Mouse (Mus musculus): ENCODE measurements around the gene Ppfibp1. TPM values are rescaled to one million over a fixed set of nuclear protein-coding genes. Genes with fewer than 3 reads are reported as not detected.

The Ppfibp1 gene
- polyA plus RNA-seq, 1 experiment from 2014 or later = 50.5 TPM

DNA sequence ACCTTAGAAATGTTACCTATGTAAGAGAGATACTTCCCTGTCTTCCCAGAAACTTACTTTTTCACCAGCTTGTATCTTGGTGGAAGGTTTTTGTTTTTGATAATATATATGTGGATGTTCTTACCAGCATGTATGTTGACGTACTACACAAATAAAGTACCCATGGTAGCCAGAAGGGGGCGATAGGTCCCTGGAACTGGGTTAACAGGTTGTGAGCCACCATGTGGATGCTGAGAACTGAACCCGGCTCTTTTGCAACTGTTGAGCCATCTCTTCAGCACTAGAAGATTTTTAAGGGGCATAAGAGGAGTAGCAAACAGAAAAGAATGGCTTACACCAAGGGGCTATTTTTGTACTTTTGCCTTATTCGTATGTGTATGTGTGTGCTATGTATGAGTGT, 22.6 kb upstream of the Ppfibp1 start:
- Histone ChIP-seq H3K4me1 (ENCODE audit: insufficient read depth, low read depth, low read length) (no peaks in the 10 kb centered on the region), H3K9me3 (ENCODE audit: low read length) (no peaks in the 10 kb centered on the region), H3K4me3 (ENCODE audit: low read depth, low read length) (no peak overlapping the region), H3K27me3 (replicated peaks; ENCODE audit: insufficient read depth, low read length) (no peaks in the 10 kb centered on the region), H3K27ac (ENCODE audit: low read length) (no peak overlapping the region), H3K36me3 (ENCODE audit: insufficient read depth, low read length) (no peaks in the 10 kb centered on the region), H3K4me2 (replicated peaks; ENCODE audit: low read depth, low read length) (no peak overlapping the region), H3K9ac (replicated peaks; ENCODE audit: low read depth) (no peak overlapping the region)
- WGBS = 90% methylated on average over 4 of the region's 4 CpGs
- no peak for ATAC-seq
- DNase-seq (ENCODE audit: low spot score) = no peak
- TF ChIP-seq CTCF (IDR thresholded peaks at IDR 0.05) = peak; percentile 41
- TF ChIP-seq EP300 (IDR thresholded peaks at IDR 0.05) = no peak

GRCm38 (mm10) chr6:146871975-146872374, 16.3 kb upstream of the Ppfibp1 start:
- Histone ChIP-seq H3K9me3 (ENCODE audit: low read length) (peaks cover 4% of the 10 kb centered on the region; the same call in 1 of the 2 replicates), H3K4me2 (replicated peaks; ENCODE audit: low read depth, low read length) (no peak overlapping the region), H3K27ac (ENCODE audit: low read length) (no peak overlapping the region), H3K4me1 (ENCODE audit: insufficient read depth, low read depth, low read length) (no peaks in the 10 kb centered on the region), H3K36me3 (ENCODE audit: insufficient read depth, low read length) (no peaks in the 10 kb centered on the region), H3K9ac (replicated peaks; ENCODE audit: low read depth) (no peak overlapping the region), H3K4me3 (ENCODE audit: low read depth, low read length) (no peak overlapping the region), H3K27me3 (replicated peaks; ENCODE audit: insufficient read depth, low read length) (no peaks in the 10 kb centered on the region)
- ATAC-seq (no peak), DNase-seq (ENCODE audit: low spot score) (no peak)
- 91% methylated on average over 4 of the region's 4 CpGs for WGBS
- TF ChIP-seq CTCF (IDR thresholded peaks at IDR 0.05) = no peak
- no peak for TF ChIP-seq EP300 (IDR thresholded peaks at IDR 0.05)

DNA sequence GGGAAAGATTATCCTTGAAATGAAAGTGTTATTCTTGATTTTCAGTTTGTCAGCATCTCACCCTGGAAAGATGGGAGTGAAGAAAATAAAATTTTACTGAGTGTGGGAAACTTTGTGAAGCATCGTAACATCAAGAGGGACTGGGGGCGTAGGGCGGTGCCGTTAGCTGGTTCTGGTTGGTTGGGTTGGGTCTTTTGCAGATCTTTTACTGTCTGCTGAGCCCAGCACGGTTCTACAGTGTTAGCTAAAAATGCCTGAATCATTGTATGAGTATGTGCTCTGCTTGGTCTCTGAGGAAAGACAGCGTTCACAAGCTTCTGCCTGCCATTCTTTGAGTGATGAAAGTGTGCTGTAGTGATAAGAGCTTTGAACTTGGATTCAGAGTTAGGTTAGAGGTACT, 13.9 kb upstream of the Ppfibp1 start:
- WGBS = 75% methylated on average over 6 of the region's 6 CpGs
- Histone ChIP-seq H3K4me2 (replicated peaks; ENCODE audit: low read depth, low read length) (no peak overlapping the region), H3K27ac (ENCODE audit: low read length) (no peak overlapping the region), H3K9ac (replicated peaks; ENCODE audit: low read depth) (no peak overlapping the region), H3K27me3 (replicated peaks; ENCODE audit: insufficient read depth, low read length) (no peaks in the 10 kb centered on the region), H3K4me3 (ENCODE audit: low read depth, low read length) (no peak overlapping the region), H3K9me3 (ENCODE audit: low read length) (peaks cover 5% of the 10 kb centered on the region; the same call in 1 of the 2 replicates), H3K4me1 (ENCODE audit: insufficient read depth, low read depth, low read length) (no peaks in the 10 kb centered on the region), H3K36me3 (ENCODE audit: insufficient read depth, low read length) (no peaks in the 10 kb centered on the region)
- TF ChIP-seq EP300 (IDR thresholded peaks at IDR 0.05) = no peak
- TF ChIP-seq CTCF (IDR thresholded peaks at IDR 0.05) = no peak
- no peak for DNase-seq (ENCODE audit: low spot score)
- ATAC-seq = no peak

DNA sequence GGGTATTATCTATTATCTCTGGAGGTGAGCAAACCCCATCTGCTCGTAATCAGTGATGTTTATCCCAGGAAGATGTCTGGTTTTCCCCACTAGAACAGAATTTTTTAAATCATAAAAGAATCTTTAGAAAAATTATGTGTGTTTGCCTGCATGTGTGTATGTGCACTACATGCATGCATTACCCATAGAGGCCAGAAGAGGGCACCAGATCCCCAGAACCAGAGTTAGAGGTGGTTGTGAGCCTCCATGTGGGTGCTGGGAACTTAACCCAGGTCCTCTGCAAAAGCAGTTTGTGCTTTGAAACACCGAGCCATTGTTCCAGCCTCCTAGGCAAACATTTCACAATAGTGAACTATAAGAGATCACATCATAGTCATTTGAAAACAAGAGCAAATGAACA, 11.5 kb upstream of the Ppfibp1 start:
- H3K4me3 ChIP-seq (ENCODE audit: low read depth, low read length) = no peak overlapping the region
- H3K36me3 ChIP-seq (ENCODE audit: insufficient read depth, low read length) = no peaks in the 10 kb centered on the region
- H3K4me2 ChIP-seq (replicated peaks; ENCODE audit: low read depth, low read length) = no peak overlapping the region
- H3K9me3 ChIP-seq (ENCODE audit: low read length) = peaks cover 5% of the 10 kb centered on the region; the same call in 1 of the 2 replicates
- DNase-seq (ENCODE audit: low spot score) = no peak
- H3K27me3 ChIP-seq (replicated peaks; ENCODE audit: insufficient read depth, low read length) = no peaks in the 10 kb centered on the region
- TF ChIP-seq EP300 (IDR thresholded peaks at IDR 0.05) (no peak), CTCF (IDR thresholded peaks at IDR 0.05) (peak; percentile 25; the same call in 1 of the 2 replicates)
- no peak overlapping the region for H3K9ac ChIP-seq (replicated peaks; ENCODE audit: low read depth)
- no peak for ATAC-seq
- WGBS = 91% methylated on average over 2 of the region's 2 CpGs
- no peaks in the 10 kb centered on the region for H3K4me1 ChIP-seq (ENCODE audit: insufficient read depth, low read depth, low read length)
- no peak overlapping the region for H3K27ac ChIP-seq (ENCODE audit: low read length)

DNA sequence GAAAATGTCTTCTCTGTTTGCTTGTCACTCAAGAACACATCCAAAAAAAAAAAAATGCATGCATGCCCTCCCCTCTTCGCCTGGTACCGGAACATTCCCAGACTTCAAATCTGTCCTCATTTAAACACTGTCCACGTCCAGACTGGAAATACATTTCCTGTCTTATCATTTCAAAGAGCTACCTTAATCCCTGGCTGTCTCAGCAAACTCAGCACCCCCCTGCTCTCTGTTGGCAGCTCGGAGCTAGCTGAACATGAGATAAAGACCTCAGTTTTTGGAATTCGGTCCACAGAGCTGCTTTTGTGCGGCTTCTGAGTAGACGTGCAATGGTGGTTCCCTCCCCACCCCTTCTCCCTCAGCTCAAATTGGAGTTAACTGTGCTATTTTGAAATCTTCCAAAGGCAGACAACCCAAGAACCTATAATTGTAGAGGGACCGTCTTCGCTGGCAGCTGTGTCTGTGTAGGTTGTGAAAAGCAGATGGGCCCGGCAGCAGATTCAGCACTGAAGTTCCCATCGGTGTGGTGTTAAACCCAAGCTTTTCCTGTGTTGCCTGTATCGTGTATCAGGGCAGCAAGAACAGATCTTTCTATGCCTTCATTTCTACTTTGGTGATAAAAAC, 10.8 kb upstream of the Ppfibp1 start:
- H3K4me3 ChIP-seq (ENCODE audit: low read depth, low read length) = no peak overlapping the region
- no peak for DNase-seq (ENCODE audit: low spot score)
- no peaks in the 10 kb centered on the region for H3K4me1 ChIP-seq (ENCODE audit: insufficient read depth, low read depth, low read length)
- no peaks in the 10 kb centered on the region for H3K36me3 ChIP-seq (ENCODE audit: insufficient read depth, low read length)
- TF ChIP-seq EP300 (IDR thresholded peaks at IDR 0.05) (no peak), CTCF (IDR thresholded peaks at IDR 0.05) (no peak)
- peaks cover 5% of the 10 kb centered on the region; the same call in 1 of the 2 replicates for H3K9me3 ChIP-seq (ENCODE audit: low read length)
- no peak for ATAC-seq
- H3K27me3 ChIP-seq (replicated peaks; ENCODE audit: insufficient read depth, low read length) = no peaks in the 10 kb centered on the region
- H3K27ac ChIP-seq (ENCODE audit: low read length) = no peak overlapping the region
- no peak overlapping the region for H3K4me2 ChIP-seq (replicated peaks; ENCODE audit: low read depth, low read length)
- WGBS = 86% methylated on average over 12 of the region's 12 CpGs
- H3K9ac ChIP-seq (replicated peaks; ENCODE audit: low read depth) = no peak overlapping the region

- Histone ChIP-seq H3K27ac (ENCODE audit: low read length) (no peak overlapping the region), H3K27me3 (replicated peaks; ENCODE audit: insufficient read depth, low read length) (no peaks in the 10 kb centered on the region), H3K9me3 (ENCODE audit: low read length) (peaks cover 5% of the 10 kb centered on the region; the same call in 1 of the 2 replicates), H3K4me3 (ENCODE audit: low read depth, low read length) (no peak overlapping the region), H3K4me1 (ENCODE audit: insufficient read depth, low read depth, low read length) (no peaks in the 10 kb centered on the region), H3K9ac (replicated peaks; ENCODE audit: low read depth) (no peak overlapping the region), H3K4me2 (replicated peaks; ENCODE audit: low read depth, low read length) (no peak overlapping the region), H3K36me3 (ENCODE audit: insufficient read depth, low read length) (no peaks in the 10 kb centered on the region)
- no peak for TF ChIP-seq CTCF (IDR thresholded peaks at IDR 0.05)
- TF ChIP-seq EP300 (IDR thresholded peaks at IDR 0.05) = no peak
- DNase-seq (ENCODE audit: low spot score) (no peak), ATAC-seq (no peak)
- 30% methylated on average over 10 of the region's 10 CpGs for WGBS
Measured at GRCm38 (mm10) chr6:146878926-146879325, 9.4 kb upstream of the Ppfibp1 start.
